Mouse (Mus musculus) limb, embryonic 12.5 days (tissue): ENCODE measurements around the gene Dapk2. TPM values are rescaled to one million over a fixed set of nuclear protein-coding genes. Genes with fewer than 3 reads are reported as not detected.

Source experiments
- ATAC-seq: fragments of 200-750 bp; cut with Nextera tagmentation; 2 replicates; pipeline ENCODE4 v1.8.0; 2017; ENCODE audit warnings: low read depth, moderate TSS enrichment; ENCODE audit not compliant: insufficient number of reproducible peaks, insufficient read depth, low FRiP score, low TSS enrichment
- H3K27ac ChIP-seq: fragments of 300-500 bp; sonication (generic); 2 replicates; pipeline ENCODE4 v1.5.1; 2016; ENCODE audit warnings: mild to moderate bottlenecking, moderate library complexity
- H3K27me3 ChIP-seq: fragments of 300-500 bp; sonication (generic); 2 replicates; pipeline ENCODE4 v1.6.1; 2016; ENCODE audit warnings: mild to moderate bottlenecking, moderate library complexity
- H3K36me3 ChIP-seq: fragments of 300-500 bp; sonication (generic); 2 replicates; pipeline ENCODE4 v1.6.1; 2016; ENCODE audit warnings: mild to moderate bottlenecking, moderate library complexity
- H3K4me1 ChIP-seq: fragments of 300-500 bp; sonication (generic); replicated peaks from 2 replicates; pipeline ENCODE4 v1.6.1; 2016
- H3K4me2 ChIP-seq: fragments of 300-500 bp; sonication (generic); 2 replicates; pipeline ENCODE4 v1.6.1; 2016; ENCODE audit warnings: mild to moderate bottlenecking, moderate library complexity
- H3K4me3 ChIP-seq: fragments of 300-500 bp; sonication (generic); replicated peaks from 2 replicates; pipeline ENCODE4 v1.5.1; 2016; ENCODE audit warnings: mild to moderate bottlenecking
- H3K9ac ChIP-seq: fragments of 300-500 bp; sonication (generic); replicated peaks from 2 replicates; pipeline ENCODE4 v1.6.1; 2016; ENCODE audit warnings: mild to moderate bottlenecking, moderate library complexity
- H3K9me3 ChIP-seq: fragments of 300-500 bp; sonication (generic); 2 replicates; pipeline ENCODE4 v1.6.1; 2016; ENCODE audit warnings: mild to moderate bottlenecking, moderate library complexity
- WGBS: fragments of 180-500 bp; shearing (Covaris S2); methylation state at CpG from one replicate; pipeline ENCODE4 v1.1.7; 2016; 5-methylcytosine and 5-hydroxymethylcytosine counted together
- polyA plus RNA-seq: library from polyadenylated mRNA; unstranded; fragments of >200 nt; fragmentation: Nextera tagmentation; extraction: Ambion mirVana; gene quantifications from 2 replicates; pipeline ENCODE4 v1.2.1, GENCODE M21; 2016

Dapk2 gene
- polyA plus RNA-seq, 1 experiment from 2014 or later, result 5.2 TPM

- Histone ChIP-seq H3K4me1 (no peaks in the 10 kb centered on the region), H3K9ac (no peak overlapping the region), H3K4me2 (no peak overlapping the region)
Observed at GRCm38 (mm10) chr9:66144248-66144647, 13.8 kb upstream of the Dapk2 start.

GRCm38 (mm10) chr9:66146141-66146540 lies 11.9 kb upstream of the Dapk2 start:
- no peak for ATAC-seq
- H3K9ac ChIP-seq, result no peak overlapping the region
- H3K27ac ChIP-seq, result no peak overlapping the region
- no peaks in the 10 kb centered on the region for H3K27me3 ChIP-seq
- no peaks in the 10 kb centered on the region for H3K9me3 ChIP-seq
- H3K36me3 ChIP-seq, result no peaks in the 10 kb centered on the region
- H3K4me1 ChIP-seq, result no peaks in the 10 kb centered on the region
- no peak overlapping the region for H3K4me3 ChIP-seq
- no peak overlapping the region for H3K4me2 ChIP-seq

More at GRCm38 (mm10) chr9:66144248-66144647, 13.8 kb upstream of the Dapk2 start:
- WGBS, result 6% methylated on average over 6 of the region's 6 CpGs
- H3K36me3 ChIP-seq, result peaks cover 15% of the 10 kb centered on the region
- H3K4me3 ChIP-seq, result no peak overlapping the region
- no peaks in the 10 kb centered on the region for H3K27me3 ChIP-seq
- H3K27ac ChIP-seq, result no peak overlapping the region
- ATAC-seq, result no peak
- no peaks in the 10 kb centered on the region for H3K9me3 ChIP-seq

GRCm38 (mm10) chr9:66152011-66152410 lies 6.0 kb upstream of the Dapk2 start:
- ATAC-seq, result no peak
- H3K9me3 ChIP-seq, result no peaks in the 10 kb centered on the region
- H3K27ac ChIP-seq, result no peak overlapping the region
- H3K4me3 ChIP-seq, result no peak overlapping the region
- H3K36me3 ChIP-seq, result no peaks in the 10 kb centered on the region
- H3K27me3 ChIP-seq, result peaks cover 9% of the 10 kb centered on the region; the same call in 1 of the 2 replicates
- no peak overlapping the region for H3K9ac ChIP-seq
- no peaks in the 10 kb centered on the region for H3K4me1 ChIP-seq
- no peak overlapping the region for H3K4me2 ChIP-seq
- 63% methylated on average over 9 of the region's 9 CpGs for WGBS

- Histone ChIP-seq H3K27me3 (peaks cover 25% of the 10 kb centered on the region), H3K4me2 (no peak overlapping the region), H3K9me3 (no peaks in the 10 kb centered on the region), H3K27ac (no peak overlapping the region), H3K4me3 (no peak overlapping the region), H3K36me3 (no peaks in the 10 kb centered on the region), H3K4me1 (no peaks in the 10 kb centered on the region), H3K9ac (no peak overlapping the region)
- no peak for ATAC-seq
- WGBS, result 83% methylated on average over 6 of the region's 6 CpGs
Observed at GRCm38 (mm10) chr9:66153594-66153993, 4.4 kb upstream of the Dapk2 start.

GRCm38 (mm10) chr9:66154013-66154412 lies 4.0 kb upstream of the Dapk2 start:
- no peak overlapping the region for H3K27ac ChIP-seq
- H3K36me3 ChIP-seq, result no peaks in the 10 kb centered on the region
- ATAC-seq, result no peak
- peaks cover 29% of the 10 kb centered on the region for H3K27me3 ChIP-seq
- H3K4me2 ChIP-seq, result no peak overlapping the region
- no peak overlapping the region for H3K4me3 ChIP-seq
- no peak overlapping the region for H3K9ac ChIP-seq
- H3K9me3 ChIP-seq, result no peaks in the 10 kb centered on the region
- 92% methylated on average over 9 of the region's 9 CpGs for WGBS
- no peaks in the 10 kb centered on the region for H3K4me1 ChIP-seq

GRCm38 (mm10) chr9:66155534-66155933 lies 2.5 kb upstream of the Dapk2 start:
- Histone ChIP-seq H3K27ac (no peak overlapping the region), H3K9ac (no peak overlapping the region), H3K4me1 (no peaks in the 10 kb centered on the region), H3K36me3 (no peaks in the 10 kb centered on the region), H3K4me2 (no peak overlapping the region), H3K4me3 (no peak overlapping the region), H3K9me3 (no peaks in the 10 kb centered on the region), H3K27me3 (peaks cover 38% of the 10 kb centered on the region)
- 88% methylated on average over 1 of the region's 1 CpGs for WGBS
- no peak for ATAC-seq

GRCm38 (mm10) chr9:66158885-66159430 lies 935 bp downstream of the Dapk2 start:
- no peak overlapping the region for H3K9ac ChIP-seq
- no peak overlapping the region for H3K4me3 ChIP-seq
- H3K4me2 ChIP-seq, result peak overlapping the region; percentile 64

GRCm38 (mm10) chr9:66160155-66160554 lies 2.1 kb downstream of the Dapk2 start:
- Histone ChIP-seq H3K36me3 (no peaks in the 10 kb centered on the region), H3K27ac (no peak overlapping the region), H3K27me3 (peaks cover 35% of the 10 kb centered on the region), H3K9me3 (no peaks in the 10 kb centered on the region), H3K4me2 (no peak overlapping the region), H3K4me3 (no peak overlapping the region), H3K9ac (no peak overlapping the region), H3K4me1 (no peaks in the 10 kb centered on the region)
- ATAC-seq, result no peak
- 92% methylated on average over 2 of the region's 2 CpGs for WGBS

More at GRCm38 (mm10) chr9:66158885-66159430, 935 bp downstream of the Dapk2 start:
- WGBS, result 84% methylated on average over 6 of the region's 6 CpGs
- Histone ChIP-seq H3K9me3 (no peaks in the 10 kb centered on the region), H3K4me1 (no peaks in the 10 kb centered on the region), H3K27ac (no peak overlapping the region), H3K27me3 (peaks cover 35% of the 10 kb centered on the region), H3K36me3 (no peaks in the 10 kb centered on the region)
- no peak for ATAC-seq

- Histone ChIP-seq H3K9ac (no peak overlapping the region), H3K27ac (no peak overlapping the region), H3K4me3 (no peak overlapping the region), H3K27me3 (peaks cover 19% of the 10 kb centered on the region), H3K36me3 (no peaks in the 10 kb centered on the region), H3K4me2 (no peak overlapping the region), H3K9me3 (no peaks in the 10 kb centered on the region), H3K4me1 (peaks cover 4% of the 10 kb centered on the region; the same call in 1 of the 2 replicates)
- no peak for ATAC-seq
- 82% methylated on average over 9 of the region's 9 CpGs for WGBS
Observed at GRCm38 (mm10) chr9:66162995-66163394, 5.0 kb downstream of the Dapk2 start.

GRCm38 (mm10) chr9:66167222-66167621 lies 9.2 kb downstream of the Dapk2 start:
- WGBS, result 84% methylated on average over 5 of the region's 5 CpGs
- H3K4me1 ChIP-seq, result peaks cover 8% of the 10 kb centered on the region; the same call in 1 of the 2 replicates
- no peak overlapping the region for H3K9ac ChIP-seq
- H3K4me2 ChIP-seq, result no peak overlapping the region
- H3K27me3 ChIP-seq, result no peaks in the 10 kb centered on the region
- ATAC-seq, result no peak
- H3K27ac ChIP-seq, result no peak overlapping the region
- no peaks in the 10 kb centered on the region for H3K9me3 ChIP-seq
- no peaks in the 10 kb centered on the region for H3K36me3 ChIP-seq
- H3K4me3 ChIP-seq, result no peak overlapping the region

- Histone ChIP-seq H3K9me3 (no peaks in the 10 kb centered on the region), H3K27ac (no peak overlapping the region), H3K36me3 (no peaks in the 10 kb centered on the region), H3K4me3 (no peak overlapping the region), H3K9ac (no peak overlapping the region), H3K27me3 (no peaks in the 10 kb centered on the region), H3K4me1 (peaks cover 8% of the 10 kb centered on the region; the same call in 1 of the 2 replicates), H3K4me2 (no peak overlapping the region)
- 0% methylated on average over 1 of the region's 1 CpGs for WGBS
- ATAC-seq, result no peak
Observed at GRCm38 (mm10) chr9:66168233-66168632, 10.2 kb downstream of the Dapk2 start.

- Histone ChIP-seq H3K4me2 (no peak overlapping the region), H3K27me3 (no peaks in the 10 kb centered on the region), H3K4me1 (peaks cover 8% of the 10 kb centered on the region; the same call in 1 of the 2 replicates), H3K27ac (no peak overlapping the region), H3K36me3 (no peaks in the 10 kb centered on the region), H3K9me3 (no peaks in the 10 kb centered on the region), H3K9ac (no peak overlapping the region), H3K4me3 (no peak overlapping the region)
- no peak for ATAC-seq
- 52% methylated on average over 5 of the region's 5 CpGs for WGBS
Observed at GRCm38 (mm10) chr9:66170506-66170905, 12.5 kb downstream of the Dapk2 start.
